Mouse (Mus musculus): ENCODE measurements around the gene Ncl.
"Not testable (repeated sequence)": the region's sequence is repeated elsewhere in the genome, so short reads cannot be mapped to it uniquely, and the experiment has no call there.

Ncl gene

GRCm38 (mm10) chr1:86359798-86360179 lies 589 bp upstream of the Ncl start:
- DNase-seq, result no peak

DNA sequence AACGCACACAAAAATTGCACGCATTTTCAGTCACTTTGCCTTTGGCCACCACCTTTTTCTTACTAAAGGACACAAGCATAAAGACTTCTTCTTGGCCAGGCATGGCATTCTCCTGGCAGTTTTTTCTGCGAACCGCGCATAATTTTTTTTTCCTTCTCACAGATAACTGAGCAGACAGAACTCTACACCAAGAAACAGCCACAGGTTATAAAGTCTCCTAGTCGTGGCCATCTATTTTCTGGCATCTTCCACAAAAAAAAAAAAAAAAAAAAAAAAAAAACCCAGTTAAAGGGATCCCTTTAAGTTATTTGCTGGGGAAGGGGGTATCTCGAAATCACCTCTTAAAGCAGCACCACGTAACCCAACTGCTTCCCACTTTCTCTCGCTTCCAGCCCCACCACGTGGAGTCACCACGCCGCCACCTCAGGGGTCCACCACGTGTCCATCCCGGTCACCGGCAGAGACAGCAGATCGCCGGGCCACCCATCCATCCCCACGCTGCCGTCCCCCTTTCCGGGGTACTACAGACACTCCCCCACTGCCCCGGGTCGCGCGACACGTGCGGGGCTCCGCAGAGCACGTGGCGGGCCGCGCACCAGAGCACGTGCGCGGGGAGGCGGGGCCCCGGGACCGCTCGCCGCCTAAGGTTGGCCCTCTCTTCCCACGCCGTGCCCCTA lies 833 bp downstream of the Ncl start:
- DNase-seq, result no peak

- no peak for DNase-seq
Measured at GRCm38 (mm10) chr1:86354186-86354585, 5.0 kb downstream of the Ncl start.

DNA sequence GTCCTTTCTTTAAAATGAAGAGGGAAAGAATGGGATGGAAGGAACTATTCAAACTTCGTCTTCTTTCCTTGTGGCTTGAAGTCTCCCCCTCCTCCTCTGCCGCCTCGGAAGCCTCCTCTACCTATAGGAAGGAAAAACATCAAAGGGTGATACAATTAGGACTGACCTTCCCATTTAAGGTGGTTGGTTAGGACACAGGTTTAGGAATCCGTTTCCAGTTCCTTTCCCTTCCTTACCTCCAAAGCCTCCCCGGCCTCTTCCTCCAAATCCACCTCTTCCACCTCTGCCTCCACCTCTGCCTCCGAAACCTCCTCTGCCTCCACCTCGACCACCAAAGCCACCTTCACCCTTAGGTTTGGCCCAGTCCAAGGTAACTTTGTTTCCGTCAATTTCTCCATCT lies 8.6 kb downstream of the Ncl start:
- DNase-seq, result no peak

DNA sequence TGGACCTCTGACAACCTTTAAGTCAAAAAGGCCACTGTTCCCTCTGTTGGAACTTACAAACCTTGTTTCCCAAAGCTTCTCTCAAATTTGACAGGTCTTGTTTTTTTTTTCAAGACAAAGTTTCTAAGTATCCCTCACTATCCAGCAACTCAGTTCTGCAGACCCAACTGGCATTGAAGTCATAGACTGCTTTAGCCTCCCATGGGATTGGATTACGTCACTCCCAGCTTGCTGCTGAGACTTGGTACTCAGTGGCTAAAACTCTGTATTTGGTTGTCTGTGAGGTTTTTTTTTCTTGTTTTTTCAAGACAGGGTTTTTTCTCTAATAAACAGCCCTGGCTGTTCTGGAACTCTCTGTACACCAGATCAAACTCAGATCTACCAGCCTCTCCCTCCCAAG lies 9.5 kb downstream of the Ncl start:
- no peak for DNase-seq

DNA sequence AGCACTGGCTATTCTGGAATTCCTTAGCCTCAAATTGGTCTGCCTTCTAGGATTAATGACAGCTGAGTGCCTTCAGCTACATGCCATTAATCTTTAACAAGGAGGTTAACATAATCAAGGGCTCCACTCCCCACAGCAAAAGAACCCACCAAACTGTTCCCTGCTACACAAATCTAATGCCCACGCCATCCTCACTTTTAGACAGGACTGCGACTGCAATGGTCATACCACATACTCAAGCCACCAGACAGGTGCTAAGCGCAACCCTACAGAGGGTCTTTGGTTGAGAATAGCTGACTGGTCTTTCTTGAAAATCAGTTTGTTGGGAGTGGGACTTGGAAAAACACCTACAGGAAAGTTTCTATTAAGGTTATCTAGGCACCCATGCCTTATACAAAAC lies 10.0 kb downstream of the Ncl start:
- DNase-seq, result no peak

GRCm38 (mm10) chr1:86348801-86349200 lies 10.4 kb downstream of the Ncl start:
- DNase-seq, result no peak

GRCm38 (mm10) chr1:86348083-86348482 lies 11.1 kb downstream of the Ncl start:
- DNase-seq, result no peak

- DNase-seq, result no peak
Measured at GRCm38 (mm10) chr1:86347716-86348045, 11.5 kb downstream of the Ncl start.

GRCm38 (mm10) chr1:86346851-86347715 lies 12.1 kb downstream of the Ncl start:
- DNase-seq, result no peak

GRCm38 (mm10) chr1:86345956-86346355 lies 13.2 kb downstream of the Ncl start:
- no peak for DNase-seq

DNA sequence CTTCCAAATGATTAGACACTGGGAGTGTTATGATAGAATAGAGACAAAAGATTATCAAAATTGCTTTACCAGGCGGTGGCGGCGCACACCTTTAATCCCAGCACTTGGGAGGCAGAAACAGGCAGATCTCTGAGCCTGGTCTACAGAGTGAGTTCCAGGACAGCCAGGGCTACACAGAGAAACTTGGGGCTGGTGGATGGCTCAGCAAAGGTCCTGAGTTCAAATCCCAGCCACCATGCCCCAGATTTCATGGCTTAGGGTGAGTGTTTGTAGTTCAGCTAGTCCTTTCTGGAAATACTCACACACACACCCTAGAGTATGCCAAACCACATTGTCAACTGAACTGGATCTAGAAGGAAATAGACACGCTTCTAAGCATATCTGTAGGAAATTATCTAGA lies 14.1 kb downstream of the Ncl start:
- peak in 1 of 2 experiments; percentile 20 for DNase-seq

GRCm38 (mm10) chr1:86343969-86344861 lies 15.0 kb downstream of the Ncl start:
- peak in 1 of 2 experiments; percentile 38 for DNase-seq

DNA sequence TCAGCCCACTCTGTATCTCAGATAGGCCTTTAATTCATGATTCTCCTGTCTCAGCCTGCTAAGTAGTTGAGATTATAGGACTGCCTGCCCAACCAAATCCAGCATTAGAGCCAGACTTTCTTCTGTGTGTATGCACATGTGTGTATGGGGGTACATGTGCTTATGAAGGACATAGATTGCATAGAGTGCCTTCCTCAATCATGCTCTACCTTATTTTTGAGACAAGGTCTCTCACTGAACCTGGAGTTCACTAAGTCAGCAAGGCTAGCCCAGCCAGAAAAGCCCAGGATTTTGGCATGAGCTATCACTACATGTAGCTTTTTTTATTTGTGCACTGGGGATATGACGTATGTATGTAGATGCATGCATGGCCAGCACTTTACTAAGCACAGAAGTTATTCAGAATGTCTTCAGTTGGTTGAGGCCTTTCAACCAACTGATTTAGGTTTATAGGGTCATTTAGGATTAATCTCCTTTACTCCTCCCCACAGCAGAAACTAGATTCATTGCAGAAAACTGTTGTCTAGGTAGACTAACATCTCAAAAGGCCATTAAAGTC lies 16.0 kb downstream of the Ncl start:
- DNase-seq, result no peak

- no peak for DNase-seq
Measured at GRCm38 (mm10) chr1:86342371-86342770, 16.8 kb downstream of the Ncl start.

DNA sequence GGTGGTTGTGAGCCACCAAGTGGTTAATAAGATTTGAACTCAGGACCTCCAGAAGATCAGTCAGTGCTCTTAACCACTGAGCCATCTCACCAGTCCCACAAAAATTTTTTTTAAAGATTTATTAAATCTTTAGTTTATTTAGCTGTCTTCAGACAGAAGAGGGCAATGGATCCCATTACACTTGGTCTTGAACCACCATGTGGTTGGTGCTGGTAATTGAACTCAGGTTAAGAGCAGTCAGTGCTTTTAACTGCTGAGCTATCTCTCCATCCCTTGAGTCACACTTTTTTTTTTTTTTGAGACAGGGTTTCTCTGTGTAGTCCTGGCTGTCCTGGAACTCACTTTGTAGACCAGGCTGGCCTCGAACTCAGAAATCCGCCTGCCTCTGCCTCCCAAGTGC lies 18.1 kb downstream of the Ncl start:
- DNase-seq, result not testable (repeated sequence)

DNA sequence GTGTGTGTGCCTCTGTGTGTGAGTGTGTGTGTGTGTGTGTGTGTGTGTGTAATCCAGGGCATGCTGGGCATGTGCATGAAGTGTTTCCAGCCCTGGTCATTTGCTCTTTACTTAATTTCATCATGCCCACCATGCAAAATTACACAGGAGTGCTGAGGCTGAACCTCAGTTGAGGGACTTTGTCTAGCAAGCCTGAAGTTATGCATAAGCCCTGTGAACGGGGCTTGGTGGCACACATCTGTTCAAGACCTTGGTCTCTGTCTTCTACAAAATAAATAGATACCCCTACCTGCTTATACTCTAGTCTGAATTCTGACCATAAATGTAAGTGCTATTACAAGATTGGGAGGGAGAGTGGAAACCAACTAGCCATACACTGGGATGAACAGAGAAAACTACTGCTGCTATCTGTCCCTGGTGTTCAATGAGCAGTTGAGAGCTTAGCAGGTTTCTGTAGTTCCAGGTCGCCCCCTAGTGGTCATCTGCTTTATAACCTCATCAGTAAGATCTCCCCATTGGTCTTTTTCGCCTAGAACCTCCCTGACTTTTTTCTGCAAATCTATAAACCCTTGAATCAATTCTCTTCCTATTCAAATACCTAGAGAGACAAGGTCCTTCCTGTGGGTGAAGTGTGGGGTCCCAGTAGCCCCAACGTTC lies 19.9 kb downstream of the Ncl start:
- DNase-seq, result peak; percentile 57 to 71

DNA sequence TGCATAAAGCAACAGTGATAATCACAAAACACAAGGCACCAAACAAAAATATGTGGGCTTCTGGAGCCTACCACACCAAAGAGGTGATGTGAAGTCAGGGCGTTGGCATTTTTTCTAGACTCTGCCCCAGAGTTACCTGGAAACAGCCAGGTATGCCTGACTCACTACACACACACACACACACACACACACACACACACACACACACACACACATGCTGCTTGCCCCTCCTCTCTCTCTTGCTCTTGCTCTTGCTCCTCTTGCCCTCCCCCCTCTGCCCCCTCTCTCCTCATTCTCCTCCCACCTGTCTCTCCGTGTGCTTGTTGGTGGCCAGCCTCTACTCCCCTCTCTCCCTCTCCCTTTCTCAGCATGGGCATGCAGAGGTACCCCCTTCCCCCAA lies 22.9 kb downstream of the Ncl start:
- DNase-seq, result no peak

GRCm38 (mm10) chr1:86320822-86321413 lies 38.3 kb downstream of the Ncl start:
- DNase-seq, result no peak

GRCm38 (mm10) chr1:86313772-86314125 lies 45.5 kb downstream of the Ncl start:
- peak; percentile 42 to 51 for DNase-seq

- no peak for DNase-seq
Measured at GRCm38 (mm10) chr1:86313096-86313771, 46.0 kb downstream of the Ncl start.

GRCm38 (mm10) chr1:86312269-86312668 lies 46.9 kb downstream of the Ncl start:
- no peak for DNase-seq
